8 mouse cellular contexts compared by ENCODE assay signal in genomic region chr8:84823653-84824052, GRCm38 (mm10). TPM values are rescaled to one million over a fixed set of nuclear protein-coding genes. Genes with fewer than 3 reads are reported as not detected.
DNase-seq lines count a peak whose midpoint lies in the region; ATAC-seq and TF ChIP-seq lines count a peak whose summit lies in the region.

No protein-coding gene starts in this region.

- no peaks in the 10 kb centered on the region for H3K9me3 ChIP-seq in forebrain, embryonic 13.5 days (replicated peaks)
- H3K9me3 ChIP-seq in liver, postnatal 0 days (ENCODE audit: low read length), result no peaks in the 10 kb centered on the region
- H3K9me3 ChIP-seq in neural tube, embryonic 13.5 days, result no peaks in the 10 kb centered on the region

- no peaks in the 10 kb centered on the region for H3K36me3 ChIP-seq in forebrain, embryonic 13.5 days (ENCODE audit: poor library complexity, severe bottlenecking)
- no peaks in the 10 kb centered on the region for H3K36me3 ChIP-seq in liver, postnatal 0 days (replicated peaks; ENCODE audit: insufficient read depth, low read length)
- no peaks in the 10 kb centered on the region for H3K36me3 ChIP-seq in neural tube, embryonic 13.5 days

- DNase-seq in right cerebral cortex, adult 18-20 months, result peak; percentile 73
- DNase-seq in right cerebral cortex, postnatal 36 days (ENCODE audit: low spot score in 2 of 2), result no peak
- DNase-seq in cerebellum, adult 11 months, result peak; percentile 71
- peak; percentile 84 for DNase-seq in liver, postnatal 0 days
- DNase-seq in yolk sac, embryonic 10.5 days (ENCODE audit: low spot score), result peak; percentile 61

- H3K27me3 ChIP-seq in forebrain, embryonic 13.5 days, result 0 out of 2 replicates have a peak, but pooled peaks cover 3% of the 10 kb centered on the region
- no peaks in the 10 kb centered on the region for H3K27me3 ChIP-seq in liver, postnatal 0 days (ENCODE audit: insufficient read depth, low read length)
- no peaks in the 10 kb centered on the region for H3K27me3 ChIP-seq in neural tube, embryonic 13.5 days

- TF ChIP-seq EP300 in liver, postnatal 0 days (IDR thresholded peaks at IDR 0.05; ENCODE audit: low read depth), result no peak

- peaks cover 9% of the 10 kb centered on the region for H3K4me1 ChIP-seq in forebrain, embryonic 13.5 days
- H3K4me1 ChIP-seq in liver, postnatal 0 days (ENCODE audit: insufficient read depth), result peaks cover 5% of the 10 kb centered on the region; the same call in 1 of the 2 replicates
- H3K4me1 ChIP-seq in neural tube, embryonic 13.5 days (replicated peaks), result peaks cover 10% of the 10 kb centered on the region; the same call in 1 of the 2 replicates

- peak; percentile 93 for TF ChIP-seq CTCF in liver, postnatal 0 days (IDR thresholded peaks at IDR 0.05; ENCODE audit: low read depth)

- WGBS in forebrain, embryonic 13.5 days, result under 1% methylated on average over 18 of the region's 18 CpGs
- 3% methylated on average over 18 of the region's 18 CpGs for WGBS in liver, postnatal 0 days (ENCODE audit: insufficient replicate concordance)
- WGBS in neural tube, embryonic 13.5 days, result 2% methylated on average over 18 of the region's 18 CpGs

- H3K27ac ChIP-seq in forebrain, embryonic 13.5 days, result no peak overlapping the region
- no peak overlapping the region for H3K27ac ChIP-seq in liver, postnatal 0 days (ENCODE audit: low read depth)
- H3K27ac ChIP-seq in neural tube, embryonic 13.5 days (replicated peaks), result no peak overlapping the region

- H3K4me3 ChIP-seq in forebrain, embryonic 13.5 days, result peak overlapping the region; percentile 25; the same call in 1 of the 2 replicates
- no peak overlapping the region for H3K4me3 ChIP-seq in liver, postnatal 0 days (ENCODE audit: low read depth, low read length)
- peak overlapping the region; percentile 24 for H3K4me3 ChIP-seq in neural tube, embryonic 13.5 days

- H3K9ac ChIP-seq in forebrain, embryonic 13.5 days, result no peak overlapping the region; the same call in 1 of the 2 replicates
- H3K9ac ChIP-seq in liver, postnatal 0 days (replicated peaks), result no peak overlapping the region
- peak overlapping the region; percentile 61 for H3K9ac ChIP-seq in neural tube, embryonic 13.5 days

- peak; percentile 88 for ATAC-seq in forebrain, embryonic 13.5 days
- ATAC-seq in inflammation-experienced regulatory T-cells, adult 6 months, result peak; percentile 79
- peak; percentile 63 for ATAC-seq in liver, postnatal 0 days
- peak; percentile 87 for ATAC-seq in neural tube, embryonic 13.5 days (ENCODE audit: low read depth)

- peak overlapping the region; percentile 56 for H3K4me2 ChIP-seq in forebrain, embryonic 13.5 days
- H3K4me2 ChIP-seq in liver, postnatal 0 days (ENCODE audit: low read depth, low read length), result 0 out of 2 replicates have a peak overlapping the region, but pooled peaks have one; percentile 6
- H3K4me2 ChIP-seq in neural tube, embryonic 13.5 days, result peak overlapping the region; percentile 55

RNA-seq across cellular contexts. Expression of gene Dand5, which starts 1.0 kb away (rescaled TPM):
- 7.3 and 8.2 TPM in 2 replicates for polyA plus RNA-seq in forebrain, embryonic 13.5 days (2015; fragmentation: Nextera tagmentation; extraction: Ambion mirVana)
- polyA plus RNA-seq in inflammation-experienced regulatory T-cells, adult 6 months (2017; shearing (Covaris generic)), result 1 to 10 TPM; 4.7 to 5.6 (median 5.4) TPM
- polyA plus RNA-seq in liver, postnatal 0 days (2015; fragmentation: Nextera tagmentation; extraction: Ambion mirVana), result 2.4 and 2.5 TPM in 2 replicates
- polyA plus RNA-seq in neural tube, embryonic 13.5 days (2015; fragmentation: Nextera tagmentation; extraction: Ambion mirVana), result 12.3 and 12.8 TPM in 2 replicates

RNA-seq across cellular contexts. Expression of gene Gadd45gip1, which starts 7.7 kb away (rescaled TPM):
- polyA plus RNA-seq in forebrain, embryonic 13.5 days (2015; fragmentation: Nextera tagmentation; extraction: Ambion mirVana), result 42.6 and 47.0 TPM in 2 replicates
- 10 to 100 TPM; 14.6 to 16.7 (median 16.1) TPM for polyA plus RNA-seq in inflammation-experienced regulatory T-cells, adult 6 months (2017; shearing (Covaris generic))
- polyA plus RNA-seq in liver, postnatal 0 days (2015; fragmentation: Nextera tagmentation; extraction: Ambion mirVana), result 31.9 and 34.9 TPM in 2 replicates
- polyA plus RNA-seq in neural tube, embryonic 13.5 days (2015; fragmentation: Nextera tagmentation; extraction: Ambion mirVana), result 35.1 and 39.8 TPM in 2 replicates

RNA-seq across cellular contexts. Expression of gene Rad23a, which starts 16.8 kb away (rescaled TPM):
- 93.9 and 114 TPM in 2 replicates for polyA plus RNA-seq in forebrain, embryonic 13.5 days (2015; fragmentation: Nextera tagmentation; extraction: Ambion mirVana)
- polyA plus RNA-seq in inflammation-experienced regulatory T-cells, adult 6 months (2017; shearing (Covaris generic)), result 100 to 1,000 TPM; 128 to 152 (median 145) TPM
- polyA plus RNA-seq in liver, postnatal 0 days (2015; fragmentation: Nextera tagmentation; extraction: Ambion mirVana), result 154 and 164 TPM in 2 replicates
- 69.9 and 74.2 TPM in 2 replicates for polyA plus RNA-seq in neural tube, embryonic 13.5 days (2015; fragmentation: Nextera tagmentation; extraction: Ambion mirVana)

RNA-seq across cellular contexts. Expression of gene Calr, which starts 23.1 kb away (rescaled TPM):
- polyA plus RNA-seq in forebrain, embryonic 13.5 days (2015; fragmentation: Nextera tagmentation; extraction: Ambion mirVana), result 549 and 569 TPM in 2 replicates
- polyA plus RNA-seq in inflammation-experienced regulatory T-cells, adult 6 months (2017; shearing (Covaris generic)), result 100 to 1,000 TPM; 278 to 341 (median 290) TPM
- polyA plus RNA-seq in liver, postnatal 0 days (2015; fragmentation: Nextera tagmentation; extraction: Ambion mirVana), result 331 and 375 TPM in 2 replicates
- polyA plus RNA-seq in neural tube, embryonic 13.5 days (2015; fragmentation: Nextera tagmentation; extraction: Ambion mirVana), result 766 and 971 TPM in 2 replicates

RNA-seq across cellular contexts. Expression of gene Nfix, which starts 23.5 kb away (rescaled TPM):
- 127 and 145 TPM in 2 replicates for polyA plus RNA-seq in forebrain, embryonic 13.5 days (2015; fragmentation: Nextera tagmentation; extraction: Ambion mirVana)
- 1 to 10 TPM in 2 of 3 experiments, under 1 TPM in 1; 0.92 to 6.3 (median 3.1) TPM for polyA plus RNA-seq in inflammation-experienced regulatory T-cells, adult 6 months (2017; shearing (Covaris generic))
- 4.7 and 5.4 TPM in 2 replicates for polyA plus RNA-seq in liver, postnatal 0 days (2015; fragmentation: Nextera tagmentation; extraction: Ambion mirVana)
- 28.7 and 34.4 TPM in 2 replicates for polyA plus RNA-seq in neural tube, embryonic 13.5 days (2015; fragmentation: Nextera tagmentation; extraction: Ambion mirVana)

Comparison
In these comparisons a context has a peak if more than half of its experiments do, and no peak if none do; other contexts are left out.
1. DNase-seq: peak in right cerebral cortex, adult 18-20 months (single experiment), cerebellum, adult 11 months (single experiment), liver, postnatal 0 days (single experiment) and yolk sac, embryonic 10.5 days (single experiment); none in right cerebral cortex, postnatal 36 days (0 of 2).
2. H3K4me2 ChIP-seq: peak in every context shown above with its lines; median percentile 56 in forebrain, embryonic 13.5 days; 55 in neural tube, embryonic 13.5 days; 6 in liver, postnatal 0 days.
3. Peak in every context shown above with its lines, with median percentiles within 50 percentile points of each other: ATAC-seq.